Mouse (Mus musculus) limb, embryonic 14.5 days (tissue): ENCODE data around the gene St6galnac1. TPM values are rescaled to one million over a fixed set of nuclear protein-coding genes. Genes with fewer than 3 reads are reported as not detected.

Experiments
- ATAC-seq: fragments of 200-750 bp; cut with Nextera tagmentation; 2 replicates; pipeline ENCODE4 v1.8.0; 2017; ENCODE audit warnings: low read depth, moderate number of reproducible peaks, moderate TSS enrichment; ENCODE audit not compliant: low FRiP score
- DNase-seq: peaks from one replicate; pipeline ENCODE4 v3.0.0-alpha.2; 2015; ENCODE audit warnings: low spot score
- H3K27ac ChIP-seq: fragments of 300-500 bp; sonication (generic); replicated peaks from 2 replicates; pipeline ENCODE4 v1.5.1; 2014; ENCODE audit warnings: low read depth, mild to moderate bottlenecking, low read length, moderate library complexity, mixed read lengths
- H3K27me3 ChIP-seq: fragments of 300-500 bp; sonication (generic); 2 replicates; pipeline ENCODE4 v1.6.1; 2014; ENCODE audit warnings: low read length, mixed read lengths; ENCODE audit not compliant: control insufficient read depth, insufficient read depth
- H3K36me3 ChIP-seq: fragments of 300-500 bp; sonication (generic); 2 replicates; pipeline ENCODE4 v1.6.1; 2014; ENCODE audit warnings: mild to moderate bottlenecking, low read length, moderate library complexity, mixed read lengths; ENCODE audit not compliant: control insufficient read depth, insufficient read depth
- H3K4me1 ChIP-seq: fragments of 300-500 bp; sonication (generic); 2 replicates; pipeline ENCODE4 v1.6.1; 2014; ENCODE audit warnings: antibody characterized with exemption, low read length, mixed read lengths; ENCODE audit not compliant: control insufficient read depth, insufficient read depth
- H3K4me2 ChIP-seq: fragments of 300-500 bp; sonication (generic); replicated peaks from 2 replicates; pipeline ENCODE4 v1.6.1; 2014; ENCODE audit warnings: low read depth, mild to moderate bottlenecking, low read length, moderate library complexity; ENCODE audit not compliant: severe bottlenecking
- H3K4me3 ChIP-seq: fragments of 300-500 bp; sonication (generic); replicated peaks from 2 replicates; pipeline ENCODE4 v1.5.1; 2014; ENCODE audit warnings: low read length
- H3K9ac ChIP-seq: fragments of 300-500 bp; sonication (generic); 2 replicates; pipeline ENCODE4 v1.6.1; 2014; ENCODE audit warnings: mild to moderate bottlenecking, low read depth, low read length, moderate library complexity; ENCODE audit not compliant: severe bottlenecking
- H3K9me3 ChIP-seq: fragments of 300-500 bp; sonication (generic); 2 replicates; pipeline ENCODE4 v1.6.1; 2016; ENCODE audit warnings: low read length; ENCODE audit not compliant: control insufficient read depth
- POLR2A ChIP-seq: fragments of 200-500 bp; IDR thresholded peaks from 2 replicates; pipeline ENCODE4 v1.8.0; 2012; ENCODE audit warnings: inconsistent platforms, mild to moderate bottlenecking, moderate library complexity, borderline replicate concordance; ENCODE audit not compliant: insufficient read depth, insufficient read length; ENCODE audit errors: extremely low read depth
- WGBS: fragments of 180-500 bp; shearing (Covaris S2); extraction: QIAGEN DNeasy Blood & Tissue Kit; methylation state at CpG from one replicate; pipeline ENCODE4 v1.1.7; 2014; 5-methylcytosine and 5-hydroxymethylcytosine counted together
- polyA plus RNA-seq, 2 experiments: library from polyadenylated mRNA; depleted of rRNA in 1 of 2; stranded (reverse) in 1 of 2; unstranded in 1 of 2; fragments of >200 nt; fragmentation: Nextera tagmentation in 1 of 2; extraction: Ambion mirVana in 1 of 2; gene quantifications; 2 replicates each; pipeline versions ENCODE4 v1.2.1 to v1.2.3; 2012 to 2014

Gene St6galnac1
- polyA plus RNA-seq, 2 experiments, result not detected

DNA sequence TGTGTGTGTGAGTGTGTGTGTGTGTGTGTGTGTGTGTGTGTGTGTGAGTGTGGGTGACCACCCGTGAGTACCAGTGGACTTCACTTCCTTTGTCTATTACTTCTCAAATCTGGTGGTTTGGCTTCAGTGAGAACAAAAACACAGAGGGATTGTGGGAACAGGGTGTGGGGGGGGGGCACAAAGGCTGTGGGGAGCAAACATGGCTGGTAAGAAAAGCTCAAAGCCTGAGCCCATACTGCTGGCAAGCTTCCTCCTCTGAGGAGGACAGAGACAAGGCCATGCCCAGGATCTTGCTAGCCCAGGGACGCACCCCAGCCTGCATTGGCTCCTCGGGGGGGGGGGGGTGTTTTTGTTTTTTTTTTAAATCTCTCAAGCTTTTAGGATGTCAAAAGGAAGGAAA is 32.2 kb upstream of the St6galnac1 start:
- DNase-seq (no peak), ATAC-seq (no peak)
- H3K4me2 ChIP-seq, result no peak overlapping the region
- H3K27me3 ChIP-seq, result no peaks in the 10 kb centered on the region
- no peak for TF ChIP-seq POLR2A
- WGBS, result 81% methylated on average over 3 of the region's 3 CpGs
- H3K27ac ChIP-seq, result 0 out of 2 replicates have a peak overlapping the region, but pooled peaks have one; percentile 50
- H3K9me3 ChIP-seq, result no peaks in the 10 kb centered on the region
- no peak overlapping the region for H3K9ac ChIP-seq
- H3K4me1 ChIP-seq, result peaks cover 13% of the 10 kb centered on the region
- H3K36me3 ChIP-seq, result no peaks in the 10 kb centered on the region
- no peak overlapping the region for H3K4me3 ChIP-seq

DNA sequence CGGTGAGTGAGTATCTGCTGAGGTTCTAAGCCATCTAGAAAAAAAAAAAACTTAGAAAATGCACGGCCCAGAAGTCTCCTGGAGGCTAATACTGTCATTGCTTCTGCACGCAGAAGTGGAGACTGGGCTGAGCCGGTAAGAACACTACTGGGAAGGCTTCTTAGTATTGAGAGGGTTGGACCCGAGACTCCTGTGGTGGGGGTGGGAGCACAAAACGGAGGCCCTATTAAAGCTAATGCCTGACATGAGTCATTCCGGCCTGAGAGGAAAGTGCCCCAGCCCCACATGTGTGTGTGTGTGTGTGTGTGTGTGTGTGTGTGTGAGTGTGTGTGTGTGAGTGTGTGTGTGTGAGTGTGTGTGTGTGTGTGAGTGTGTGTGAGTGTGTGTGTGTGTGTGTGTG is 31.8 kb upstream of the St6galnac1 start:
- ATAC-seq, result no peak
- WGBS, result 38% methylated on average over 7 of the region's 7 CpGs
- Histone ChIP-seq H3K9me3 (no peaks in the 10 kb centered on the region), H3K27ac (no peak overlapping the region), H3K9ac (no peak overlapping the region), H3K27me3 (no peaks in the 10 kb centered on the region), H3K4me3 (no peak overlapping the region), H3K36me3 (no peaks in the 10 kb centered on the region), H3K4me1 (peaks cover 11% of the 10 kb centered on the region), H3K4me2 (no peak overlapping the region)
- no peak for TF ChIP-seq POLR2A
- no peak for DNase-seq

DNA sequence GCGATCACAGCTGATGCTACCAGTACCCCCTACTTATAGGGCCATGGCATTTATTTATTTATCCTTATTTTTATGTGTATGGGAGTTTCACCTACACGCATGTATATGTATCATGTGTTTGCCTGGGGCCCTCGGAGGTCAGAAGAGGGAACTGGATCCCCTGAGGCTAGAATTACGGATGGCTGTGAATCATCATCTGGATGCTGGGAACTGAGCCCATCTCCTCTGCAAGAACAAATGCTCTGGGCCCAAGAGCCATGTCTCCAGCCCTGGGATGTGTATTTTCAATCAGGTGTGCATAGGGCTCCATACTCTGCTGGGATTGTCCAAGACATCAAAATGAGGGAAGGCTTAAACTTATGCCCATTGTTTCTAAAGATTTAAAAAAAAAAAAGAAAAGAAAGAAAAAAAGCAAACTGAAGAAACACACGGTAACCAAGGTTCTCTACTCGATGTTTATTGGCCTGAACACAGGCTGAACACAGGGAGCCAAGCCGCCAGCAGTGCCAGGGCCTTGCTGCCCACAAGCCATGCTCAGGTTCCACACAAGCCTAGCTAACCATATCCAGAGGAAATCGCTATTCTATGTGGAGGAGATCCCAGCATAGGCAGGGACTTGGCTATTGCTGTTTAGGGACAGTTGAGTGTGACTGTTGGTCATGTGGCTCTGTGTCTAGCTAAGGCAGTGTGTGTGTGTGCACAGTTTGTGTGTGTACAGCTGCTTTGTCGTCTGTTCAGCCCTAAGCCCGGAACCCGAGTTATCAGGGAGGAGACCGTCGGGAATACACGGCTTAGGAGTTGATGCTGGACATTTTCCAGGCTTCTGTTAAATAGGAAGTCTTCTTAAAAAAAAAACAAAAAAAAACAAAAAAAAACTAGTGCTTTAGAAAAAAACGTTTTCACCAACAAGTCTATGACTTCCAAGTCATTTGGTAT is 31.1 kb upstream of the St6galnac1 start:
- no peak overlapping the region for H3K27ac ChIP-seq
- H3K9ac ChIP-seq, result no peak overlapping the region
- no peak for ATAC-seq

DNA sequence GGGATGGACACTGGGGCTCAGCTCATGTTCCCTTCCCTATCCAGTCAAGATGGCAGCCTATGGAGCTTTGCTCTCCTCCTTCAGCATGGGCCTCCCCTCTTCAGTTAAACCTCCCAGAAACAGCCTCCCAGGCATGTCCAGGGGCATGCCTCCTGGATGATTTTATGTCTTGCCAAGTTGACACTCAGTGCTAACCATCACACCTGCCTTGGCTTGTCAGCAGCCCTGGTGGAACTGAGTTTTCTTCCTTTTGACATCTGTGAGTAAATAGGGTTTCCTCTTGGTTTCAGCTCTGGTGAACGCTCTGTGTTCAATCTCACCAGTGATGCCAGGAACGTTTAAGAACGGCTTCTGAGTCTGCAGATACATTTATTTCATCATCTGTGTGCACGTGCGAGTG is 27.4 kb upstream of the St6galnac1 start:
- H3K27ac ChIP-seq, result no peak overlapping the region
- H3K4me2 ChIP-seq, result no peak overlapping the region
- ATAC-seq, result no peak
- DNase-seq, result no peak
- H3K4me1 ChIP-seq, result peaks cover 3% of the 10 kb centered on the region; the same call in 1 of the 2 replicates
- 80% methylated on average over 5 of the region's 5 CpGs for WGBS
- H3K4me3 ChIP-seq, result no peak overlapping the region
- no peak overlapping the region for H3K9ac ChIP-seq
- no peaks in the 10 kb centered on the region for H3K27me3 ChIP-seq
- H3K9me3 ChIP-seq, result no peaks in the 10 kb centered on the region
- no peak for TF ChIP-seq POLR2A
- no peaks in the 10 kb centered on the region for H3K36me3 ChIP-seq

More for the DNA sequence above, 31.1 kb upstream of the St6galnac1 start:
- H3K9me3 ChIP-seq, result no peaks in the 10 kb centered on the region
- no peak for DNase-seq
- no peaks in the 10 kb centered on the region for H3K36me3 ChIP-seq
- H3K4me2 ChIP-seq, result no peak overlapping the region
- H3K4me1 ChIP-seq, result peaks cover 8% of the 10 kb centered on the region; the same call in 1 of the 2 replicates
- no peak for TF ChIP-seq POLR2A
- H3K27me3 ChIP-seq, result no peaks in the 10 kb centered on the region
- no peak overlapping the region for H3K4me3 ChIP-seq
- 71% methylated on average over 15 of the region's 15 CpGs for WGBS

DNA sequence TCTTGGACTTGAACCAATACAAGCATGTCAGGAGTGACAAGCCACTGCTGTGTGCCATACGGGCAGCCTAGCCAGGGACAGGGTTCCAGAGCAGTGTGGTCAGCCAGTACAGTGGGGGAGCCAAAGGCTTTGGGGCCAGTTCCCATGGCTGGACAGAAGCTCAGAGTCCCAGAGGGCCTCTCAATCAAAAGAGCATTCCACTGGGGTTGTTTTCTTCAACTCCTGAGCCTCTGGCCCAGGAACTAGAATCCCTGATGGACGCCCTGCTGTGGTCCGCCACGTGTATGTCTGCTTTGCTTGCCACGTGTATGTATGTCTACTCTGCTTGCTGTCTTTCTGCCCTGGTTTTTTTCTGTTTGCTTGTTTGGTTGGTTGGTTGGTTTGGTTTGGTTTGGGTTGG is 25.8 kb upstream of the St6galnac1 start:
- no peaks in the 10 kb centered on the region for H3K9me3 ChIP-seq
- no peak overlapping the region for H3K4me2 ChIP-seq
- no peaks in the 10 kb centered on the region for H3K4me1 ChIP-seq
- H3K4me3 ChIP-seq, result no peak overlapping the region
- no peak for TF ChIP-seq POLR2A
- DNase-seq (no peak), ATAC-seq (no peak)
- no peaks in the 10 kb centered on the region for H3K27me3 ChIP-seq
- H3K9ac ChIP-seq, result no peak overlapping the region
- H3K27ac ChIP-seq, result no peak overlapping the region
- WGBS, result 72% methylated on average over 5 of the region's 5 CpGs
- H3K36me3 ChIP-seq, result no peaks in the 10 kb centered on the region

DNA sequence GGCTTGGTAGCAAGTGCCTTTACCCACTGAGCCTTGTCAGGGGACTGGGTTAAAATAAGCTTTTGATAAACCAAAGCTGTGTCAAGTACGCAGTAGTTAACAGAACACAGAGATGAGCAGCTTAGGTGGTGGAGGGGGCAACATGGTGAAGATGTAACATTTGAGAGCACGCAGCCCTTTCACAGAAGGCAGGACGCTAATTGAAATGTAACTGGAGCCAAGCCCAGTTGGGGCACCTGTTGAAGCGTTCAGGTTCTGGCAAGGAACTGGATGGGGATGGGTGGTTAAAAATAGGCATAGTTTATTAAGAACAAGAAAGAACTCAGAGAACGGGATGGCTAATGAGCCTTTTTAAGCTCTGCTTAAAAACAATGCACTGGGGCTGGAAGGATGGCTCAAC is 24.1 kb upstream of the St6galnac1 start:
- Histone ChIP-seq H3K4me2 (no peak overlapping the region), H3K27me3 (no peaks in the 10 kb centered on the region), H3K36me3 (no peaks in the 10 kb centered on the region), H3K4me1 (no peaks in the 10 kb centered on the region), H3K9me3 (no peaks in the 10 kb centered on the region), H3K4me3 (no peak overlapping the region), H3K27ac (no peak overlapping the region), H3K9ac (no peak overlapping the region)
- 73% methylated on average over 5 of the region's 5 CpGs for WGBS
- no peak for DNase-seq
- TF ChIP-seq POLR2A, result no peak
- ATAC-seq, result no peak
